Mouse (Mus musculus): ENCODE results near the gene Lrp4.
"Not testable (repeated sequence)": the region's sequence is repeated elsewhere in the genome, so short reads cannot be mapped to it uniquely, and the experiment has no call there.

Gene Lrp4

GRCm38 (mm10) chr2:91454434-91454833 is 2.9 kb upstream of the Lrp4 start:
- DNase-seq, result no peak

GRCm38 (mm10) chr2:91455826-91456225 is 1.5 kb upstream of the Lrp4 start:
- peak; percentile 85 for DNase-seq

DNA sequence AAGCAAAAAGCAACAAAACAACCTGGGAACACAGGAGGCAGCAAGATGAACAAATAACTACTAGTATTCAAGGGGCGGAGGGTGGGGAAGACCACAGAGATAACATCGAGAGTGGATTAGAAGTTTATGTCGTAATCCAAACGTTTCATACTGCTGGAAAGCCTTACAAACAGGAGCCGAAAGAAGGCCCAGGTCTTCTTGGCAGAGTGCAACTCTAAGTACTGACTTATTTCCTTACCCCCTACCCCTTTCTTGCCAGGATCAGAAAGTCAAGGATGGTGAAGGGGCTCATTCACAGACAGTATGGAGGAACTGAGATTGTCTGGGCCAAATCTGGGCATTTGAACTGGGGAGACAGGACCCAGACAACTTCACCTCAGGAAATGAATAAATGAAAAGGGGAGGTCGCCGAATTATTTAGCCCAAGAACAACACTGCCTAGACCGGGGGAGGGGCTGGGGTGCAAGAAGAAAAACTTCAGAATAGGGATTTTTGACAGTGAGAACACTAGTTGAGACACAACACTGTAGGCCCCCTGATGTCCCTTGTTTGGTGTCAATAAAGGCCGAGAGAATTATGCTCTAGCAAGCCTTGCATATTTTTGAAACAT is 715 bp upstream of the Lrp4 start:
- no peak for DNase-seq

- peak; percentile 62 for DNase-seq
Observed at GRCm38 (mm10) chr2:91457656-91458251, 443 bp downstream of the Lrp4 start.

GRCm38 (mm10) chr2:91458252-91458672 is 951 bp downstream of the Lrp4 start:
- DNase-seq, result peak; percentile 64

- DNase-seq, result peak; percentile 89
Observed at GRCm38 (mm10) chr2:91458673-91459391, 1.5 kb downstream of the Lrp4 start.

DNA sequence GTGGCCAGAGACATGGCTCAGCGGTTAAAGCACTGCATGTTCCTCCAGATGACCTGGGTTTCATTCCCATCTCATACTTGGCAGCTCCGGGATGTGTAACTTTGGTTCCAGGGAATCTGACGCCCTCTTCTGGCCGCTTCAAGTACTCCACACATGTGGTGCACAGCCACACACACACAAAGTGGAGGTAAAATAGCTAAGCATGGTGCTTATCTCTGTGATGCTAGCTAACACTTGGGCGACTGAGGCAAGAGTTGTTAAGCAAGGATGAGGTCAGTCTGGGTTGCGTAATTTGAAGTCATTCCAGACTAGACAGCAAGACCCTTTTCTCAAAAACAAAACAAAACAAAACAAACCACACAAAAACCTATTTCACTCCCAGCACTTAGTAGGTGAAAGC is 2.8 kb downstream of the Lrp4 start:
- no peak for DNase-seq

DNA sequence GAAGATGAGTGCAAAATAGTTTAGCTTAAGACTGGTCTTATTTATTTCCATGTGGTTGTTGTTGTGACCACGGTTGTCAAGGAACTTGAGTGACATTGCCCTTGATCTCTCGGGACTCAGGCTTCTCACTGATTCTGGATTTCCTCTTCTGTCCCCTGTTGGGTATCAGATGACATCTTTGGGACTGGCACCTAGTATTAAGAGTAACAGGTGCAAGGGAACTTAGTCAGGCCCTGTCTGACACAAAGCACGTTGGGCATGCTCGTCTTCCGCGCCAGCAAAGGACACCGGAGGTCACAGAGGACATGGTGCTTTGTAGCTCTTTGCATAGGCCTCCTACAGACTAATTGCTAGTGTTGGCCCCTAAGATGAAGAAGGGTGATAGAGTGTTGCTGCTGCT is 3.5 kb downstream of the Lrp4 start:
- no peak for DNase-seq

GRCm38 (mm10) chr2:91461341-91461740 is 4.0 kb downstream of the Lrp4 start:
- no peak for DNase-seq

- DNase-seq, result peak; percentile 26
Observed at GRCm38 (mm10) chr2:91462196-91462595, 4.9 kb downstream of the Lrp4 start.

- DNase-seq, result peak; percentile 57
Observed at GRCm38 (mm10) chr2:91462681-91463080, 5.4 kb downstream of the Lrp4 start.

- no peak for DNase-seq
Observed at GRCm38 (mm10) chr2:91465934-91466333, 8.6 kb downstream of the Lrp4 start.

DNA sequence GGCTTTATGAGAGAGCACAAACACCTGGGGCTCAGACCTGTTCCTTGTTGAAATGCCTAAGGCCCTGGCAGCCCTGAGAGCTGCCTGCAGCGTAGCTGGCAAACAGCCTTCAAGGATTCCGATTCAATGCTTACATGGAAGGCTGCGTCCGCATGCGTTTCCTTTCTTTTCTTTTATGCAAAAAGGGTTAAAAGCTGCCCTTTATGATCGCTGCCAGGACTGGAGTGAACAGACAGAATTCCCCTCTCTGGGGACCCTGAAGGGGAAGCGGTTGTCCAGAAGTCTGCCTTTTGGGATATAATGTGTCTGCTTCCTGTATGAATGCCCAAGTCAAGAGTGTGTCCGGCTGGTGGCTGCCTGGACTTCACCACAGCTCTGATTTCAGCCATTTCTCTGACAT is 10.3 kb downstream of the Lrp4 start:
- no peak for DNase-seq

DNA sequence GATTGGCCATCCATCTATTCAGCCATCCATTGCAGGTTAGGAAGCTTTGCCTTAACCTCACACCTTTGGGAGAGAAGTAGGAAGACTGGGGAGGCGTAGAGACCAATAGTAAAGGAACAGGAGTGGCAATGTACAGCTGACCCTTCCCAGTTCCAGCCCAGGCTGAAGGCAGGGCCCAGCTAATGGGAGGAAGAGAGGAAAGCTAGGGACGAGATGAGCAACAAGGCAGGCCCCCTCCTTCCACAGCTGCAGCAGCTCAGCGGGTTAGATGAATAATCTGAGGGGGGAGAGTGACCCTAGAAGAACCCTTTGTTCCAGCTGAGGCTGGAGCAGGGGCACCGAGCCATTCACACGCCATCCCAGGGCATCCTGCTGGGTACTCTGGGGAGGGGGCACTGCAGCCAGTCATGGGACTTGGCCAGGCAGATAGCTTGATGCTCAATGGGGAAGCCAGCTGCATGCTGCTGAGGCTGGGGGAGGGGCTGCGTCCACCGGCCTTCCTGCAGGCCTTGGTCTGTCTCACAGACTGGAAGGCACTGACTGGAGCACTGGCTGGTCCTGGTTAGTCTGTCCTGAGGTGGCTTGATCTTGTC is 12.8 kb downstream of the Lrp4 start:
- peak; percentile 83 for DNase-seq

- DNase-seq, result peak; percentile 76
Observed at GRCm38 (mm10) chr2:91474358-91474757, 17.0 kb downstream of the Lrp4 start.

DNA sequence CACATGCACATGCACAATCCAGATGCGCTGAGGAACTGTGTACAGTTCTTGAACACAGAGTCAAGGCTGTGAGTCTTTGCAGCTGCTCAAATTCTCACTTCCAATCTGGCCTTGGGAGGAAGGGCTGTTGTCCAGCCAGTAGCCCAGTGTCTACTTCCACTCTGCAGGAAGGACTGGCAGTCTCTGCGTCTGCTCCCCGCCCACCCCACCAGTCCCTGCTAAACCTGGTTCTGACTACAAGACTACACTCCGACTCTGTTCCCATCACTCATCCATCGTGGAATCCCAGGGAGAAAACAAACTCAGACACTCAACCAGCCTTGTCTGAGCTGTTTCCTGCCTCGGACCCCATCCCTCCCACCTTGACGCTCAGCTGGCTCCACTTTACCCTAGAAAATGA is 18.5 kb downstream of the Lrp4 start:
- DNase-seq, result no peak

- DNase-seq, result no peak
Observed at GRCm38 (mm10) chr2:91476251-91476661, 18.9 kb downstream of the Lrp4 start.

GRCm38 (mm10) chr2:91476841-91477240 is 19.5 kb downstream of the Lrp4 start:
- DNase-seq, result no peak

- DNase-seq, result no peak
Observed at GRCm38 (mm10) chr2:91480399-91480801, 23.1 kb downstream of the Lrp4 start.

DNA sequence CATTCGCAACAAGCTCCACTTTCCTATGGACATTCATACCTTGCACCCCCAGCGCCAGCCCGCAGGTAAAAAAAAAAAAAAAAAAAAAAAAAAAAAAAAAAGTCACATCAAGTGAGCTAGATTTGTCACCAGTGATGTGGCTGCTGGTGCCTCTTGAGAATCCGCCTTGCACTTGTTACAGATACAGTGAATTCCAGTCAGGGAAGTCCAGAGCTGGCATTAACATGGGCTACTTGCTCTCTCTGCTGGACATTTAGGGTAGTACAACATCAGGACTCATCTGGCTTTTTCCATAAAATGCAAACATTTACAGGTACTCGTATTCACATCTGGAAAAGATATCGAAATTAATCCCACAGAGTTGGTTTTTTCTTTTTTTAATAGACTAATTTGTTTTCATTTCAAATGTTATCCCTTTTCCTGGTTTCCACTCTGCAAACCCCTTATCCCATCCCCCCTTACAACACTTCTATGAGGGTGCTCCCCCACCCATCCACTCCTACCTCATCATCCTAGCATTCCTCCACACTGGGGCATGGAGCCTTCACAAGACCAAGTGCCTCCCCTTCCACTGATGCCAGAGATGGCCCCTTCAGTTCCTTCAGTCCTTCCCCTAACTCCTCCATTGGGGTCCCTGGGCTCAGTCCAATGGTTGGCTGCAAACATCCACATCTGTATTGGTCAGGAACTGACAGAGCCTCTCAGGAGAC is 23.6 kb downstream of the Lrp4 start:
- DNase-seq, result peak; percentile 84

DNA sequence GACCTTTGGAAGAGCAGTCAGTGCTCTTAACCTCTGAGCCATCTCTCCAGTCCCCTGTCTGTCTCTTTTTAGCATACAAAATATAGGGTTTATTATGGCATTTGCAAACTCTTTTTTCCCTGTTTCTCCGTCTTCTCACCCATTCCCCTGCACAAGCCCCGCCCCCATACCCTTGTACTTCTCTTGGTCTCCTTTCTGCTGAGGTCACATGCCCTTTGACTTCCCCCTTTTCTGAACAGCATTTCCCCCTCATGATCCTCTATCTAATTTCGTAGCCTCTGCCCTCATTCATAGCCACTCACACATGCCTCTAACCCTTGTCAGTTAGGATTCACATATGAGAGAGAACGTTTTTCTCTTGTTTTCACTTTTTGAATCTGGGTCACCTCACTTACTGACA is 27.4 kb downstream of the Lrp4 start:
- DNase-seq, result no peak

- no peak for DNase-seq
Observed at GRCm38 (mm10) chr2:91485256-91485655, 27.9 kb downstream of the Lrp4 start.

DNA sequence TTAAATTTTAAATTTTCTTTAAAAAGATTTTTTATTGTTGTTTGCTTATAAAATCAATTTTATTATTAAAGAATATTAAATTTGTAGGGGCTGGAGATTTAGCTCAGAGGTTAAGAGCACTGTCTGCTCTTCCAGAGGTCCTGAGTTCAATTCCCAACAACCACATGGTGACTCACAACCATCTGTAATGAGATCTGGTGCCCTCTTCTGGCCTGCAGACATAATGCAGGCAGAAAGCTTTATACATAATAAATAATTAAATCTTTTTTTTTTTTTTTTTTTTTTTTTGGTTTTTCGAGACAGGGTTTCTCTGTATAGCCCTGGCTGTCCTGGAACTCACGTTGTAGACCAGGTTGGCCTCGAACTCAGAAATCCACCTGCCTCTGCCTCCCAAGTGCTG is 30.0 kb downstream of the Lrp4 start:
- not testable (repeated sequence) for DNase-seq

Data from retina, postnatal 1 day (tissue).